Mouse (Mus musculus) kidney, postnatal 36 days (tissue): ENCODE measurements around the gene Ston2.
"Not testable (repeated sequence)": the region's sequence is repeated elsewhere in the genome, so short reads cannot be mapped to it uniquely, and the experiment has no call there.

Experiments
- DNase-seq, 2 experiments: peaks; one replicate each; pipeline ENCODE4 v3.0.0; 2021 to 2022; ENCODE audit warnings: mixed read lengths in 2 of 2

The Ston2 gene

DNA sequence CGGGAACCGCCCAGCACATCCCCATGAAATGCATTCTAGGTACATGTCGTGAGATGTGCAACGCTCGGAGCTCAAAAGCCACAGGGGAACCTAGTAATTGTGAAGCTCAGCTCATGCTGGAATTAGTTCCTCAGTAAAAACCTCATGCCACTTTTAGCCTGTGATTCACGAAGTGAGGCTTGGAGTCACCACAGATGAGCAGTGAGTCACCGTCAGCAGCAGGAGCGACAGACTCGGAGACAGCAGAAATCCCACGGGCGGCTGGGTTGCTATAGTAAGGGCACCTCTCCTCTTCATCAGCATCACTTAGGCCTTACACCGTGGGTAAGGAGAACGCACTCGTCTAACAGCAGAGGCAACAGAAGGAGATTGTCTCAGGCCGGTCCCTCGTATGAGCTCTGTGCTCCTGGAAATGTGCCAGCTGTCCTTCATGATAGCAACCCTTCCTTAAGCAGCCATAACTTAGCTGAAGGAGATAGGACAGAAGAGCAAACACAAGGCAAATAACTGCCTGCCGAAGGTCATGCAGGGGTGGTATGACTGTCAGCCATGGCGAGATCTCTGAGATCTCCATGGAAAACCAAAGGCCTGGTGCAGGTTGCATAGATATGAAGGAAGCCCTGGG is 39.8 kb downstream of the Ston2 start:
- DNase-seq, result peak in 1 of 2 experiments; percentile 26

DNA sequence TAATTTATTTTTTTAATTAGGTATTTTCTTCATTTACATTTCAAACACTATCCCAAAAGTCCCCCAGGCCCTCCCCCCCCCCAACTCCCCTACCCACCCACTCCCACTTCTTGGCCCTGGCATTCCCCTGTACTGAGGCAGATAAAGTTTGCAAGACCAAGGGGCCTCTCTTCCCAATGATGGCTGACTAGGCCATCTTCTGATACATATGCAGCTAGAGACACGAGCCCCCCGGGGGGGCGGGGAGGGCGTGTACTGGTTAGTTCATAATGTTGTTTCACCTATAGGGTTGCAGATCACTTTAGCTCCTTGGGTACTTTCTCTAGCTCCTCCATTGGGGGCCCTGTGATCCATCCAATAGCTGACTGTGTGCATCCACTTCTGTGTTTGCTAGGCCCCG is 41.3 kb downstream of the Ston2 start:
- DNase-seq, result not testable (repeated sequence)

- peak; percentile 78 to 84 for DNase-seq
Measured at GRCm38 (mm10) chr12:91745758-91746290, 42.4 kb downstream of the Ston2 start.

GRCm38 (mm10) chr12:91744091-91744490 is 44.1 kb downstream of the Ston2 start:
- no peak for DNase-seq

- no peak for DNase-seq
Measured at GRCm38 (mm10) chr12:91742916-91743315, 45.3 kb downstream of the Ston2 start.

- DNase-seq, result no peak
Measured at GRCm38 (mm10) chr12:91738381-91738780, 49.8 kb downstream of the Ston2 start.

- DNase-seq, result no peak
Measured at GRCm38 (mm10) chr12:91736221-91736980, 51.8 kb downstream of the Ston2 start.

DNA sequence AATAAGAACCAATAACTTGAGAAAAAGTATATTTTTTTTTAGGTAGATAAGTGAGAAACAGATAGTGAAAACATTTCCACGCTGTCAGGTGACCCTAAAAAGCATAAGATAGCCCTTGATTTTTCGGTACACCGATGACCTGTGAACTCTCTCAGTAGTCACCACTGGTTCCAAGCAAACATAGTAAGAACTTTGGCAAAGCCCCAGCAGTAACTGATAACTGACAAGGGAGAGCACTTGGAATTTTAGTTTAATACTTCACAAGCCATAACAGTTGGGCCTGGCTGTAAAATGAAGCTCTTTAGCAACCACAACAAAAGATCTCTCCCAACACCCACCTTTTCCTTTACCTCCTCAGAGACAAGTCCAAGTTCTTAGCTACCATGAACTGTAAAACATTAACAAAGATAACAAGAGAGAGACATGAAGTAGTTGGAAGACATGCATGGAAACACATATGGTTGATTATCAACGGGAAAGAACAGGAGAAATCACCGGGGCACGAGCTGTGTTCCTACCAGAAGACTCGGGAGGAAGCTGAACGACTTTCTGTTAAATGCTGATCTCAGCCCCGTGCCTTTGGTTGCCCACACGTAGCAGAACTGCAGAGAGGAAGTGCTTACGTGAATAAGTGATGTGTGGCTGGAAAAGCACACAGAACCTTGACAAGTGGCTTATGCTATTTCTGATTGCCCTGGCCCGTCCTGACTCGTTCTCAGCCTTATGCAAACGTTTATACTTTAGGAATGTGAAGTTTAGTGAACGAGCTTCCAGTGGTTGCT is 53.8 kb downstream of the Ston2 start:
- DNase-seq, result peak; percentile 33 to 42

DNA sequence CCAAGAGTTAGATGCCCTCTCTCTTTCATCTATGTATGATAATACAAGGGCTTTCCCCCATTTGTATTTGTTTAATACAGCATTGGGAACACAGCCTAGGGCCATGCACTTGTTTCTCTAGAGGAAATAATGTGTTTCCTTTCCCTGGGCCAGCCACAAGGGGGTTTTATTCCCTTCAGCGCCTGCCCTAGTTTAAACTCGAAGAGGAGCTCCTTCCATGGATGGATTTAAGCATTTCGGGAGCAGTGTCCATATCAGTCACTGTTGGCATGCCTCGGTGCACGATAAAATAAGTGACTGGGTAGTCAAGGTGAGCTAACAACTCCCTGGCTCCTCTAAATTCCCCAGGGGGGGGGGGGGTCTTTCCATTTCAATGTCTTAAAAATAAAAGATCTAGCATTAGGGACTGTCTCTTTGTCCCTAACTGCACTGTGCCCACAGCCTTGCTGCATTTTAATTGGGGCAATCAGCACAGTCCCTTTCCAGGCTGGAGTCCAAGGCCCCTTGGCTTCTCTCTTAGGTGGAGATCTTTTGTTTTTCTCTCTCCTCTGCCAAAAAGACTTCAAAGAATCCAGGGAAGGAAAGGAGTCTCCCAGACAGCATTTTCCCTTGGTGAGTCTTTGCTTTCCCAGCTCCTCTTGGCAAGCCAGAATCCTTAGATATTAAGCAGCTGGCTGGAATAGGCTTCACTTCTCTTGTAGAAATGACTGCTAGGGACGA is 55.3 kb downstream of the Ston2 start:
- no peak for DNase-seq

DNA sequence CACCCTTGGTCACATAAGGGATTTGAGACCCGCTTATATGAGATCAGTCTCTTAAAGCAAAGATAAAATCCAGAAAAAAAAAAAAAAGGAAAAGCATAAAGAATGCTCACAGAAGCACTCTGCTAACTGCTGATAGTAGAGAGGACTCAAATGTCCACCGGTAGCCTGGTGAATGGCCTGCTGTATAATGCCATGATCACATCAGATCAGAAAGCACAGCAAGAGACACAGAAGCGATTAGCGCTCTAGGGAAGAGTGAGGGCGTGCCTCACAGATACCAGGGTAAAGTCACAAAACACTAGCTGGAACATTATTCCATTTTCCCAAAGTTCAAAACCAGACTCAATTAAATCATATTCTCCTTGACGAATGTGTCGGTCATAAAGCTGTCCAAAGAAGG is 62.0 kb downstream of the Ston2 start:
- no peak for DNase-seq

GRCm38 (mm10) chr12:91723912-91724311 is 64.3 kb downstream of the Ston2 start:
- DNase-seq, result no peak

- DNase-seq, result no peak
Measured at GRCm38 (mm10) chr12:91719134-91719533, 69.1 kb downstream of the Ston2 start.

DNA sequence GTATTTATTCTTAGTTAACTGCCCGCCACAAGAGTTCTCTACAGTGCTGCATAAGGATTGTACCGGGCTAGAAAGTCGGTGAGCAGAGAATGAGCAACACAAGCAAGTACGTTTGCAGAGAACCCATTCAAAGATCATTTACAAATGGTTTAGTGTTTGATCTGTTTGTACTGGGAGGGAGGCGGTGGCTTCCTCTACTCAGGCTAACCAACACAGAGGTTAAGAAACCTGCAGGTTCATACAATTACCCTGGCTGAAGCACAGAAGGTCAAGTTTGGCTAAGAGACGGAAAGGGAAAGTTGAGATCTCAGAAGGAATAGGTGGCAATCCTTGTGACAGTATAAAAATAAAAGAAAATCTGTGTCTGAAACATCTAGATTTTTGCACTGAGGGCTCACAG is 72.5 kb downstream of the Ston2 start:
- DNase-seq, result no peak

DNA sequence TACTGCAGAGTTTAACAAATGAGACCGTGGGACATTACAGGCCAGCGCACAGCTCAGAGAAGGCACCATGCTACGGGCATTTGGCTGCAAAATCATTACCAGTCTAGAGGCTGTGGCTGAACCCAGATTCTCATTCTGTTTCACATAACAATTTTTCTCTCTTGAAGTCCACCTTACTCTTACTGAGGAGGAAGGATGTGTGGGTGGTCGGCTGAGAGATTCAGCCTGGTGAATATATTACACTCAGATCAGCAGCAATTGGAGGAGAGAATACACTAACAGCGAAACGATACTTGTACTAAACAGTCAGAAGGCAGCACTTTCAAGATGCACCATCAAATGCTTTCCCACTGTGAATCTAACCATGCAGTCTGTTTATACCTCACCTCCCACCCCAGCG is 74.8 kb downstream of the Ston2 start:
- DNase-seq, result no peak

DNA sequence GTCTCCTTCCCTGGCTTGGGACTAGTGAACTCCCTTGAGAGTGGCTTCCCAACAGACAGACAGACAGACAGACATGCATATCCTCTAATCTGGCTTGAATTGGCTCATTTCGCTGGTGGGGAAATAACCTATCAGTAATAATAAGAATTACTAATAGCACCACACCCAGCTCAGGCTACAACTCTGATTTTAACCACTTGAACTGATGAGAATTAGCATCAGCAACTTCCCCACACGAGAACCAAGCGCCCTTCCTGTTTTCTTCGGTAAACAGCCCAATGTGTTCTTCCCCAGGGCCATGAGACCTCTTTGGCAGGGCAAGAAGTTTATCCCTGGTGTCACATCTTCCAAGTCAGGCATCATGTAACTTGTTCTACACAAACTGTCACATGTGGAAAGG is 76.5 kb downstream of the Ston2 start:
- DNase-seq, result no peak

GRCm38 (mm10) chr12:91710876-91711275 is 77.3 kb downstream of the Ston2 start:
- DNase-seq, result no peak

DNA sequence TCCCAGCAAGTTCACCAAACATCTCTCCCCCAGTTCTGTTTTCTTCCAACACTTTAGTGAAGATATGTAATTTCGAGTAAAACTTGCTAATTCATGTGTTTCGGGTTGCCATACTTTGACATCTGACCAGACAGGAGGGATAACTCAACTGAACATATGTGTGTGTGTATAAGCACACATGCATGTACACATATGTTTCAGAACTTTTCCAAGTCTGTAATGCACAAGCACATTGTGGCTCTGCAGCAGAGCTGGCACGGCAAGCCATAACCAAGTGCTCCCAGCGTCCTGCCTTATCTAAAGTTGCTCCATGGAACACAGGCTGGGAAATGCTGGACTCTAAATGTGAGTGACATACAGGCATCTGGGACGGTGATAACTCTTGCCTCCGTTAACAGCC is 78.6 kb downstream of the Ston2 start:
- no peak for DNase-seq

DNA sequence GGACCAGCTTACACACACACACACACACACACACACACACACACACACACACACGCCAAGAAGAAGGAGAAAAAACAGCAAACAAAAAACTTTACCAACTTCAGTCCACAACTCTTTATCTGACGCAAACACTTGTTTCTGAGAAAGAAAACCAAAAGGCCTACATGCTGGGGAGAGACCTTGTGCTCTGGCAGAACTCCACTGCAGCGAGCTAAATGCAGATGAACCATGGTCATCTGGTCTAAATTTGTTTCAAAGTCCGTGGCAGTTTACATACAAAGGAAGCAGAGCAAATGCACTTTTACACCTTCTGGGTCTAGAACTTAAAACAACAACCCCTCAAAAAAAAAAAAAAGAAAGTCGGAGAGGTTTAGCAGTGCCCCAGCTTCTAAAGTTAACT is 79.0 kb downstream of the Ston2 start:
- DNase-seq, result peak; percentile 42 to 48

DNA sequence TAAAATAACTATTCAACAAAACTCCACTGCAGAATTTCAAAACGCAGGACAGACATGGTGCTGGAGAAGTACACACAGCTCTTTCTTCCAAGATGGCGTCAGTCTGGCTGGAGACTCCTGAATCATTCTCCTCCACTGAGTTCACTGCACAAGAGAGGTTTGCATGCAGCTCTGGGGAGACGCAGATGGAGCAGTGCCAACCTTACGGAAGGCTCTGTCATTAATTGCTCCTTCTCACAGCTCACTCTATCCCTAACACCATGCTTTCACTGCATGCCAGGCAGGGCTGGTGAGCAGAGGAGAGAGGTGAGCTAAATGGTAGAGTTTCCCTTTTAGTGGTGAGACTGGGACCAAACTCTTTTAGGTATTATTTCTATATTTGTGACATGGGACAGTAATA is 80.4 kb downstream of the Ston2 start:
- peak in 1 of 2 experiments; percentile 21 for DNase-seq

- DNase-seq, result peak; percentile 34 to 60
Measured at GRCm38 (mm10) chr12:91703533-91703932, 84.7 kb downstream of the Ston2 start.

GRCm38 (mm10) chr12:91702829-91703228 is 85.4 kb downstream of the Ston2 start:
- no peak for DNase-seq

DNA sequence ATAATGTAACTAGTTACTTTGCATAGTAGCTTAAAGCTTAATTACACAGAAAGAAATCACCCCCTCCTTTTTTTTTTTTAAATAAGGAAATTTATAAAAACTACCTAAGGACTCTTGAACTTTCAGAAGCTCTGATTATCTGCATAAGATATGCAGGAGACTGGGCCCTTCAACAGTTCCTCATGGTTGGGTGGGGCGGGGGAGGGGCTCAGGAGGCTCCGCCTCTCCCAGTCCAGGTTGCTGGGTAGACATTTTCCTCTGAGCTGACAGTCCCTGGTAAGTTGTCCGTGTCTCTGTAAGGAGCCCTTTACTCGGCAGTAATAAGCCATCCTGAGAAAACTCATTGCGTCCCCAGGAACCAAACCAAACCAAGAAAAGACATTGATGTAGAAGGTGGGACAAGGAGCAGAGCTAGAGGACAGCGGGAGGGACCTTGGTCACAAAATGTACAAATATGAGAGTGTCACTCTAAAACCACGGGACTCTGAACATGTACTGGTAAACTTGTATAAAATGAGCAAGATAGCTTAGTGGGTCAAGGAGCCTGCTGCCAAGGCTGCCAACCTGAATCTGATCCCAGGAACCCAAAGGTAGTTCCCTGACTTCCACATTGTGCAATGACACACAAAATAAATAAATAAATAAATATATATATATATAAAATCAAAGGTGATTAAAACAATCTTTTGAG is 88.6 kb downstream of the Ston2 start:
- no peak for DNase-seq
